Mouse (Mus musculus) lung, postnatal 0 days (tissue): Measurements from ENCODE around the gene Snx21. TPM values are rescaled to one million over a fixed set of nuclear protein-coding genes. Genes with fewer than 3 reads are reported as not detected.

Experiments
- ATAC-seq: fragments of 200-750 bp; cut with Nextera tagmentation; 2 replicates; pipeline ENCODE4 v1.8.0; 2017; ENCODE audit warnings: moderate library complexity
- DNase-seq: peaks from one replicate; pipeline ENCODE4 v3.0.0-alpha.2; 2016; ENCODE audit warnings: low spot score
- H3K27ac ChIP-seq: fragments of 300-500 bp; sonication (generic); 2 replicates; pipeline ENCODE4 v1.5.1; 2014; ENCODE audit warnings: antibody characterized with exemption, mild to moderate bottlenecking, low read length, mixed read lengths
- H3K27me3 ChIP-seq: fragments of 300-500 bp; sonication (generic); replicated peaks from 2 replicates; pipeline ENCODE4 v1.6.1; 2014; ENCODE audit warnings: low read length, mixed read lengths; ENCODE audit not compliant: insufficient read depth
- H3K36me3 ChIP-seq: fragments of 300-500 bp; sonication (generic); 2 replicates; pipeline ENCODE4 v1.6.1; 2014; ENCODE audit warnings: low read length, mixed read lengths; ENCODE audit not compliant: insufficient read depth
- H3K4me1 ChIP-seq: fragments of 300-500 bp; sonication (generic); 2 replicates; pipeline ENCODE4 v1.6.1; 2014; ENCODE audit warnings: antibody characterized with exemption, low read depth, low read length, mixed read lengths; ENCODE audit not compliant: insufficient read depth
- H3K4me2 ChIP-seq: fragments of 300-500 bp; sonication (generic); replicated peaks from 2 replicates; pipeline ENCODE4 v1.6.1; 2014; ENCODE audit warnings: low read depth, mild to moderate bottlenecking, low read length, moderate library complexity, mixed read lengths
- H3K4me3 ChIP-seq: fragments of 300-500 bp; sonication (generic); 2 replicates; pipeline ENCODE4 v1.5.1; 2014; ENCODE audit warnings: low read depth, low read length
- H3K9ac ChIP-seq: fragments of 300-500 bp; sonication (generic); replicated peaks from 2 replicates; pipeline ENCODE4 v1.6.1; 2014; ENCODE audit warnings: low read depth, mild to moderate bottlenecking
- H3K9me3 ChIP-seq: fragments of 300-500 bp; sonication (generic); 2 replicates; pipeline ENCODE4 v1.6.1; 2016; ENCODE audit warnings: low read length, mixed read lengths
- CTCF ChIP-seq: IDR thresholded peaks from 2 replicates; pipeline ENCODE4 v1.5.1; 2016; ENCODE audit warnings: antibody characterized with exemption, mild to moderate bottlenecking
- EP300 ChIP-seq: IDR thresholded peaks from 2 replicates; pipeline ENCODE4 v1.6.1; 2016; ENCODE audit warnings: antibody characterized with exemption, mild to moderate bottlenecking, control low read depth
- WGBS: fragments of 180-500 bp; shearing (Covaris S2); extraction: QIAGEN DNeasy Blood & Tissue Kit; methylation state at CpG from one replicate; pipeline ENCODE4 v1.1.7; 2014; 5-methylcytosine and 5-hydroxymethylcytosine counted together
- polyA plus RNA-seq: library from polyadenylated mRNA; unstranded; fragments of >200 nt; fragmentation: Nextera tagmentation; extraction: Ambion mirVana; gene quantifications from 2 replicates; pipeline ENCODE4 v1.2.1, GENCODE M21; 2015

The Snx21 gene
- polyA plus RNA-seq, 1 experiment from 2014 or later, result 28.6 TPM

DNA sequence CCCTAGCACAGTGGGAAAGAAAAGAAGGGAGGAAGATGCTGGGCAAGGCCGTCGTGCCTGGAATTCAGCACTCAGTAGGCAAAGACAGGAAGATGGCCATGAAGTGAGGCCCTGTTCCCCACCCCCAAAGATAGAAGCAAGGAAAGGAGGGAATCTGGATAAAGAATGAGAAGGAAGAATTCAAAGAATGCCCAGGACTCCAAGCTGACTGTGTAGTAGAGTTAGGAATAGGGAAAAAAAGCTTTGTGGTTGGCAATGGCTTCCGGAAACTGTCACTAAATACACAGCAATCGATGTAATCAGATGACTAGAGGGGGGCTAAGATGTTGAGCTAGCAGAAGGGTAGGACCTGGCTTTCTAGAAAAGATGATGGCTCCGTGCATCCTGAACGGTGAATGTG lies 31.6 kb downstream of the Snx21 start:
- ATAC-seq (no peak), DNase-seq (no peak)
- TF ChIP-seq CTCF, result no peak
- TF ChIP-seq EP300, result no peak
- no peaks in the 10 kb centered on the region for H3K9me3 ChIP-seq
- no peak overlapping the region for H3K4me3 ChIP-seq
- 49% methylated on average over 6 of the region's 6 CpGs for WGBS
- no peak overlapping the region for H3K27ac ChIP-seq
- no peaks in the 10 kb centered on the region for H3K27me3 ChIP-seq
- H3K9ac ChIP-seq, result no peak overlapping the region
- H3K4me1 ChIP-seq, result no peaks in the 10 kb centered on the region
- no peaks in the 10 kb centered on the region for H3K36me3 ChIP-seq
- H3K4me2 ChIP-seq, result no peak overlapping the region

DNA sequence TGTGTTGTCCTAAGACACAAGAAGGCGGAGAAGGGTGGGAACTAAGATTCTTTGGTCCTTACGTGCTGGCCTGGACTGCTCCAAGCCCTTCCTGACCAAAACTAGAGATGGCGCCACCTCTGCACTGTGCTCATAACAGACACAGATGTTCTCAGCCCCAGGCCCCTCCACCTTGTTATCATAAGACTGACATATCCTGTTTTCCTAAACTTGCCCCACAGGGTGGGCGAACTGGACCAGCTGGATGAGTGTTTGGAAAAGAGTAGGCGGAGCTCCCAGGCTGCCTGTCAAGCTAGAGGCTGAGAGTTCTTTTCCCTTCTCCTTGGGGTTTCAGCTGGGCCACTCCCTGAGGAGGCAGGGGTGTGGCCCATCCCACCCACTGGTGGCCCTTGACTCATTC lies 32.1 kb downstream of the Snx21 start:
- Histone ChIP-seq H3K4me1 (no peaks in the 10 kb centered on the region), H3K4me2 (no peak overlapping the region), H3K27me3 (no peaks in the 10 kb centered on the region), H3K9me3 (no peaks in the 10 kb centered on the region), H3K27ac (no peak overlapping the region), H3K36me3 (no peaks in the 10 kb centered on the region), H3K4me3 (no peak overlapping the region), H3K9ac (no peak overlapping the region)
- TF ChIP-seq CTCF (no peak), EP300 (no peak)
- DNase-seq (peak; percentile 32), ATAC-seq (peak; percentile 69)
- WGBS, result 31% methylated on average over 5 of the region's 5 CpGs

DNA sequence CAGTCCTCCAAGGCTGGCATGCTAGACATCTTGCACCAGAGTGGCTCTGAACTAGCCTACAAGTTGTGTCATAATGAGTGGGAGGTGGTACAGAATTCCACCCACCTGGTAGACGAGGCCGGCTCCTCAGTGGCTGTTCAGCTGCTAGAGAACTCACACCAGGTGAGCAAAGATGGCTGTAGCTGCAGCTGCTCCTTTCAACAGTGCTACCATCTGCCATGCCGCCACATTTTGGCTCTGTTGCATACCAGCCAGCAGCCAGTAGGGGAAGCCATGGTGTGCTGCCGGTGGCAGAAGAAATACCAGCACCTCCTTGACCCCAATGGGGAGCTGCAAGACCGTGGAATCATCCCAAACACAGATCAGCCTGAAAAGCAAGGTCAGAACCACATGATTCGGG lies 35.4 kb downstream of the Snx21 start:
- 85% methylated on average over 6 of the region's 6 CpGs for WGBS
- Histone ChIP-seq H3K4me2 (no peak overlapping the region), H3K9ac (no peak overlapping the region), H3K27ac (no peak overlapping the region), H3K4me1 (no peaks in the 10 kb centered on the region), H3K9me3 (no peaks in the 10 kb centered on the region), H3K4me3 (no peak overlapping the region), H3K27me3 (no peaks in the 10 kb centered on the region), H3K36me3 (peaks cover 9% of the 10 kb centered on the region)
- ATAC-seq (no peak), DNase-seq (no peak)
- no peak for TF ChIP-seq EP300
- TF ChIP-seq CTCF, result no peak

DNA sequence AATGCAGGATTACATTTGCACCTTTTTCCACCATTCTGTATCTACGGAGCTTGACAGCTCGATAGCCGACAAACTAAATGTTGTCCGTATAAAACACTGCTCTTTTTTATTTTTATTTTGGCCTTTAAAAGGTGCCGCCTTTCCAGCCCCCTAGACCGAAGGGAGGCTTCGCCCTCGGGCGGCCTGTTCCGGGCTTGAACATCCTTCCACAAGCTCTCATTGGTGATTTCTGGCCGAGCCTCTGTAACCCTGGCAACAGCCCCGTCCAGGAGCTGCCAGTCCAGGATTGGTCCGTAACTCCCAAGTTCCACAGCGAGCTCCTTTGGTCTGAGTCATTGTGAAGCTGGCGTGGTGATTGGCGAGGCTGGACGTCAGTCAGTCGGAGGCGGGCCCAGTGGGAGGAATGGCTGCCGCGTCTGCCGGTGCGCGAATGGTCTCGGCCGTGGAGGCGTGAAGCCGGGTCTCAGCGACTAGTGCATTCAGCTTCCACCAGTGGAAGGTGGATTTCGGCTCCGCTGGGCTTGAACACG lies 37.1 kb downstream of the Snx21 start, which contains the start of gene Zswim1:
Gene Zswim1, plus strand, starts transcription at position 51 of the 530 bp plus-strand sequence.
- no peaks in the 10 kb centered on the region for H3K27me3 ChIP-seq
- no peaks in the 10 kb centered on the region for H3K4me1 ChIP-seq
- peak within 1 kb of the TSS; percentile 84 for H3K4me2 ChIP-seq
- H3K27ac ChIP-seq, result peak within 1 kb of the TSS; percentile 78
- no peak for TF ChIP-seq CTCF
- TF ChIP-seq EP300, result no peak
- H3K9me3 ChIP-seq, result no peaks in the 10 kb centered on the region
- peaks cover 12% of the 10 kb centered on the region for H3K36me3 ChIP-seq
- DNase-seq (peak; percentile 99), ATAC-seq (peak; percentile 100)
- peak within 1 kb of the TSS; percentile 74 for H3K4me3 ChIP-seq
- peak within 1 kb of the TSS; percentile 64 for H3K9ac ChIP-seq
- 2% methylated on average over 32 of the region's 32 CpGs for WGBS

DNA sequence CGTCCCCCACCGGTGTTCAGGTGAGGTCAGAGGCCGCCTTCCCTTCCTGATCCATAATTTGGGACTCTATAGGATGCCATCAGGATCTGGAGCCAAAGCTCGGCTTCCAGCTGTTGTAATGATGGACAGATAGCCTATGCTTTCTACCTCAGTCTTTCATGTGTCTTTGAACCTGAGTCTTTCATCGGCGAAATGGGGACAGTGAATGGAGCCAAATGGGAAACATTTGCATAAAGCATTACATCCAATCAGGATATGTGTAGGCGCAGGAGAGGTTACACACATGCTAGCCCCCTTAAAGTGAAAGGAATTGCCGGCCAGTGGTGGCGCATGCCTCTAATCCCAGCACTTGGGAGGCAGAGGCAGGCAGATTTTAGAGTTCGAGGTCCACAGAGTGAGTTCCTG lies 37.6 kb downstream of the Snx21 start:
- WGBS, result 2% methylated on average over 10 of the region's 10 CpGs

DNA sequence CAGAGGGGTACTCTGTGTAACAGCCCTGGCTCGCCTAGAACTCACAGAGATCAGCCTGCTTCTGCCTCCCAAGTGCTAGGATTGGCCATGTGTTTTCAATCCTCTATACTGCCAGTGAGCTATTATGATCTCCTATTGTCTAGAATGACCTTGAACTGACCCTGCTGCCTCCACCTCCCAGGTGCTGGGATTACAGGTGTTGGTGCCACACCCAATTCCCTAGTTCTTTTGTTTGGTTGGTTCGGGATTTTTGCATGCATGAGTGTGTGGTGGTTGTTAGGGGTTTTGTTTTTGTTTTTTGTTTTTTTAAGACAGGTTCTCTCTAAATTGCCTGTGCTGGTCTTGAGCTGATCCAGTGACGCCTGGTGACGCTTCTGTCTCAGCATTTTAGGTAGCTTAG lies 38.3 kb downstream of the Snx21 start:
- no peak overlapping the region for H3K9ac ChIP-seq
- no peaks in the 10 kb centered on the region for H3K4me1 ChIP-seq
- ATAC-seq, result no peak
- peaks cover 12% of the 10 kb centered on the region for H3K36me3 ChIP-seq
- H3K27ac ChIP-seq, result no peak overlapping the region
- no peak overlapping the region for H3K4me2 ChIP-seq
- 93% methylated on average over 4 of the region's 4 CpGs for WGBS
- no peak for DNase-seq
- no peak overlapping the region for H3K4me3 ChIP-seq
- TF ChIP-seq CTCF (no peak), EP300 (no peak)
- H3K27me3 ChIP-seq, result no peaks in the 10 kb centered on the region
- no peaks in the 10 kb centered on the region for H3K9me3 ChIP-seq

More for the DNA sequence above, 37.6 kb downstream of the Snx21 start:
- Histone ChIP-seq H3K36me3 (peaks cover 12% of the 10 kb centered on the region), H3K4me1 (no peaks in the 10 kb centered on the region), H3K9ac (peak overlapping the region; percentile 64), H3K4me2 (peak overlapping the region; percentile 84), H3K4me3 (peak overlapping the region; percentile 74), H3K27ac (peak overlapping the region; percentile 78), H3K9me3 (no peaks in the 10 kb centered on the region), H3K27me3 (no peaks in the 10 kb centered on the region)
- peak; percentile 72 for ATAC-seq
- peak; percentile 71 for DNase-seq
- peak; percentile 54 for TF ChIP-seq CTCF
- TF ChIP-seq EP300, result peak; percentile 12; the same call in 1 of the 2 replicates

DNA sequence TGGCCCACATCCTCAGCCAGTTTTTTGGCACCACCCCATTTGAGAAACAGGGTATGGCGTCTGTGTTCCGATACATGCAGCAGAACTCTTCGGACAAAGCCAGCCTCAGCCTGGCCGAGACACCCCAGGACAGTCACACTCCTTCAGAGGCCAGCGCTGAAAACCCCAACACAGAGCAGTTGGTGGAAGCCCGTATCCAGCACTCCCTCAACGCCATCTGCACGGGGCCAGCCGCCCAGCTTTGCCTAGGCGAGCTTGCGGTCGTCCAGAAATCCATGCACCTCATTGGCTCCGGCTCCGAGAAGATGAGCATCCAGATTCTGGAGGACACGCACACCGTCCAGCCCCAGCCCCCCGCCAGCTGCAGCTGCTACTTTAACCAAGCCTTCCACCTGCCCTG lies 39.9 kb downstream of the Snx21 start:
- ATAC-seq (no peak), DNase-seq (no peak)
- Histone ChIP-seq H3K9me3 (no peaks in the 10 kb centered on the region), H3K27me3 (no peaks in the 10 kb centered on the region), H3K4me1 (no peaks in the 10 kb centered on the region), H3K36me3 (peaks cover 12% of the 10 kb centered on the region), H3K9ac (no peak overlapping the region), H3K27ac (no peak overlapping the region), H3K4me3 (no peak overlapping the region), H3K4me2 (no peak overlapping the region)
- 95% methylated on average over 17 of the region's 17 CpGs for WGBS
- TF ChIP-seq EP300 (no peak), CTCF (no peak)
